Mouse (Mus musculus) T-cell, adult 2 months (primary cell): ENCODE results near the gene Btn2a2.

Source experiments
- DNase-seq: peaks from one replicate; pipeline ENCODE4 v3.0.0; 2022; ENCODE audit warnings: low spot score

Btn2a2 gene

GRCm38 (mm10) chr13:23497656-23498321 is 9.1 kb upstream of the Btn2a2 start:
- no peak for DNase-seq

- no peak for DNase-seq
These were observed 6.9 kb upstream of the Btn2a2 start for GRCm38 (mm10) chr13:23495526-23495925.

GRCm38 (mm10) chr13:23491990-23492389 is 3.3 kb upstream of the Btn2a2 start:
- no peak for DNase-seq

GRCm38 (mm10) chr13:23491263-23491662 is 2.6 kb upstream of the Btn2a2 start:
- DNase-seq = no peak

GRCm38 (mm10) chr13:23490863-23491262 is 2.2 kb upstream of the Btn2a2 start:
- no peak for DNase-seq

- DNase-seq = no peak
These were observed 3.4 kb downstream of the Btn2a2 start for GRCm38 (mm10) chr13:23485271-23485670.

- DNase-seq = no peak
These were observed 5.5 kb downstream of the Btn2a2 start for GRCm38 (mm10) chr13:23483153-23483552.

- no peak for DNase-seq
These were observed 13.0 kb downstream of the Btn2a2 start for GRCm38 (mm10) chr13:23475658-23476057.

GRCm38 (mm10) chr13:23466911-23467310 is 21.7 kb downstream of the Btn2a2 start:
- DNase-seq = peak; percentile 76

- no peak for DNase-seq
These were observed 22.4 kb downstream of the Btn2a2 start for GRCm38 (mm10) chr13:23466306-23466705.

GRCm38 (mm10) chr13:23465600-23466109 is 23.0 kb downstream of the Btn2a2 start, which contains the start of gene Btn1a1:
TSS of gene Btn1a1 (minus strand) at chr13:23465901.
- DNase-seq = peak; percentile 27

GRCm38 (mm10) chr13:23464841-23465366 is 23.8 kb downstream of the Btn2a2 start:
- DNase-seq = no peak

- peak; percentile 26 for DNase-seq
These were observed 24.4 kb downstream of the Btn2a2 start for GRCm38 (mm10) chr13:23464224-23464637.

- DNase-seq = peak; percentile 41
These were observed 25.1 kb downstream of the Btn2a2 start for GRCm38 (mm10) chr13:23463381-23464223.

- no peak for DNase-seq
These were observed 26.0 kb downstream of the Btn2a2 start for GRCm38 (mm10) chr13:23462669-23463068.

- no peak for DNase-seq
These were observed 26.6 kb downstream of the Btn2a2 start for GRCm38 (mm10) chr13:23462063-23462462.

- no peak for DNase-seq
These were observed 29.3 kb downstream of the Btn2a2 start for GRCm38 (mm10) chr13:23459264-23459846.

- no peak for DNase-seq
These were observed 34.7 kb downstream of the Btn2a2 start for GRCm38 (mm10) chr13:23453926-23454325.

- peak; percentile 80 for DNase-seq
These were observed 35.2 kb downstream of the Btn2a2 start for GRCm38 (mm10) chr13:23453362-23453862.

GRCm38 (mm10) chr13:23450398-23450797 is 38.3 kb downstream of the Btn2a2 start:
- peak; percentile 70 for DNase-seq

- DNase-seq = peak; percentile 29
These were observed 39.2 kb downstream of the Btn2a2 start for GRCm38 (mm10) chr13:23449235-23450095.
